Mouse (Mus musculus) testis, adult 2 months (tissue): ENCODE data around the gene Gchfr.

ENCODE experiments used
- CTCF ChIP-seq: fragments of 200-500 bp; IDR thresholded peaks from 2 replicates; pipeline ENCODE4 v1.5.1; 2012; ENCODE audit warnings: low read depth, mild to moderate bottlenecking, inconsistent platforms, low read length, moderate library complexity; ENCODE audit not compliant: control insufficient read depth, insufficient read depth, insufficient replicate concordance
- POLR2A ChIP-seq: fragments of 200-500 bp; IDR thresholded peaks from 2 replicates; pipeline ENCODE4 v1.6.1; 2012; ENCODE audit warnings: low read depth, mild to moderate bottlenecking, inconsistent platforms, low read length, moderate library complexity; ENCODE audit not compliant: control insufficient read depth

GRCm38 (mm10) chr2:119202914-119203453 is 35.4 kb downstream of the Gchfr start:
- TF ChIP-seq CTCF (no peak), POLR2A (no peak)
